Mouse (Mus musculus) liver, adult (tissue): ENCODE results near the gene Axin2.

ENCODE experiments used
- GATA4 ChIP-seq: IDR thresholded peaks from 2 replicates; pipeline ENCODE4 v1.6.1; 2014; ENCODE audit warnings: mild to moderate bottlenecking, low read length; ENCODE audit not compliant: insufficient replicate concordance

Axin2 gene

GRCm38 (mm10) chr11:108923188-108923575 lies 3.0 kb downstream of the Axin2 start:
- TF ChIP-seq GATA4, result no peak

GRCm38 (mm10) chr11:108923781-108924180 lies 3.6 kb downstream of the Axin2 start:
- TF ChIP-seq GATA4, result no peak

GRCm38 (mm10) chr11:108924346-108924745 lies 4.2 kb downstream of the Axin2 start:
- TF ChIP-seq GATA4, result no peak

GRCm38 (mm10) chr11:108925202-108925601 lies 5.1 kb downstream of the Axin2 start:
- TF ChIP-seq GATA4, result no peak

GRCm38 (mm10) chr11:108925826-108926225 lies 5.7 kb downstream of the Axin2 start:
- TF ChIP-seq GATA4, result no peak

GRCm38 (mm10) chr11:108926345-108927092 lies 6.4 kb downstream of the Axin2 start:
- TF ChIP-seq GATA4, result no peak

GRCm38 (mm10) chr11:108927093-108927444 lies 6.9 kb downstream of the Axin2 start:
- TF ChIP-seq GATA4, result no peak

- no peak for TF ChIP-seq GATA4
These were observed 7.9 kb downstream of the Axin2 start for GRCm38 (mm10) chr11:108928096-108928495.

- no peak for TF ChIP-seq GATA4
These were observed 8.6 kb downstream of the Axin2 start for GRCm38 (mm10) chr11:108928752-108929151.

- no peak for TF ChIP-seq GATA4
These were observed 9.0 kb downstream of the Axin2 start for GRCm38 (mm10) chr11:108929176-108929575.

- TF ChIP-seq GATA4, result no peak
These were observed 9.6 kb downstream of the Axin2 start for GRCm38 (mm10) chr11:108929700-108930099.

GRCm38 (mm10) chr11:108930612-108931011 lies 10.5 kb downstream of the Axin2 start:
- TF ChIP-seq GATA4, result no peak

- no peak for TF ChIP-seq GATA4
These were observed 13.7 kb downstream of the Axin2 start for GRCm38 (mm10) chr11:108933835-108934234.

- TF ChIP-seq GATA4, result no peak
These were observed 15.1 kb downstream of the Axin2 start for GRCm38 (mm10) chr11:108935128-108935868.

- TF ChIP-seq GATA4, result no peak
These were observed 16.1 kb downstream of the Axin2 start for GRCm38 (mm10) chr11:108936016-108936792.
